Mouse (Mus musculus) small intestine, adult 2 months (tissue): Measurements from ENCODE around the gene Axl. TPM values are rescaled to one million over a fixed set of nuclear protein-coding genes. Genes with fewer than 3 reads are reported as not detected.

ENCODE experiments used
- H3K27ac ChIP-seq: fragments of 200-500 bp; 2 replicates; pipeline ENCODE4 v1.5.1; 2012; ENCODE audit warnings: low read depth, low read length, control low read depth, inconsistent platforms; ENCODE audit not compliant: insufficient read depth
- H3K27me3 ChIP-seq: fragments of 200-500 bp; 2 replicates; pipeline ENCODE4 v1.6.1; 2012; ENCODE audit warnings: mild to moderate bottlenecking, moderate library complexity, low read length, inconsistent platforms; ENCODE audit not compliant: control insufficient read depth, insufficient read depth
- H3K36me3 ChIP-seq: fragments of 200-500 bp; 2 replicates; pipeline ENCODE4 v1.6.1; 2012; ENCODE audit warnings: mild to moderate bottlenecking, low read length, control low read depth, inconsistent platforms; ENCODE audit not compliant: control insufficient read depth, insufficient read depth
- H3K4me1 ChIP-seq: fragments of 200-500 bp; 2 replicates; pipeline ENCODE4 v1.6.1; 2012; ENCODE audit warnings: low read length, inconsistent platforms, mixed read lengths; ENCODE audit not compliant: control insufficient read depth, insufficient read depth, insufficient read length
- H3K4me3 ChIP-seq: fragments of 200-500 bp; 2 replicates; pipeline ENCODE4 v1.5.1; 2012; ENCODE audit warnings: low read depth, mild to moderate bottlenecking, control low read depth, inconsistent platforms, low read length, moderate library complexity
- CTCF ChIP-seq: fragments of 200-500 bp; IDR thresholded peaks from 2 replicates; pipeline ENCODE4 v1.5.1; 2012; ENCODE audit warnings: low read depth, mild to moderate bottlenecking, control low read depth, inconsistent platforms, low read length, moderate library complexity, mixed read lengths; ENCODE audit not compliant: insufficient replicate concordance, insufficient read length; ENCODE audit errors: extremely low read depth
- POLR2A ChIP-seq: fragments of 200-500 bp; IDR thresholded peaks from 2 replicates; pipeline ENCODE4 v1.6.1; 2012; ENCODE audit warnings: low read depth, mild to moderate bottlenecking, control low read depth, inconsistent platforms, low read length, moderate library complexity
- WGBS: fragments of 180-500 bp; shearing (Covaris S2); methylation state at CpG from one replicate; pipeline ENCODE4 v1.1.7; 2018; 5-methylcytosine and 5-hydroxymethylcytosine counted together
- polyA plus RNA-seq: library from polyadenylated mRNA; depleted of rRNA; stranded (reverse); fragments of >200 nt; gene quantifications from 2 replicates; pipeline ENCODE4 v1.2.3, GENCODE M21; 2012; rRNA removed

Axl gene
- 13.2 and 14.4 TPM in 2 replicates for polyA plus RNA-seq

- Histone ChIP-seq H3K27me3 (no peaks in the 10 kb centered on the region; the same call in 1 of the 2 replicates), H3K4me3 (peak within 1 kb of the TSS; percentile 69), H3K27ac (peak within 1 kb of the TSS; percentile 49), H3K36me3 (no peaks in the 10 kb centered on the region), H3K4me1 (no peaks in the 10 kb centered on the region; the same call in 1 of the 2 replicates)
- no peak for TF ChIP-seq CTCF
- no peak; the same call in 1 of the 2 replicates for TF ChIP-seq POLR2A
- WGBS: 4% methylated on average over 30 of the region's 30 CpGs
These were observed at the start of gene Axl for GRCm38 (mm10) chr7:25788220-25789128. Gene Axl, minus strand, starts transcription at chr7:25788705.

- Histone ChIP-seq H3K4me3 (no peak overlapping the region), H3K4me1 (peaks cover 3% of the 10 kb centered on the region; the same call in 1 of the 2 replicates), H3K36me3 (no peaks in the 10 kb centered on the region), H3K27me3 (no peaks in the 10 kb centered on the region), H3K27ac (peak overlapping the region; percentile 50)
- TF ChIP-seq POLR2A (no peak), CTCF (no peak)
- WGBS: 73% methylated on average over 10 of the region's 10 CpGs
These were observed 46.8 kb upstream of the Axl start for GRCm38 (mm10) chr7:25835188-25835891.

GRCm38 (mm10) chr7:25831557-25832530 is 43.3 kb upstream of the Axl start:
- Histone ChIP-seq H3K27me3 (no peaks in the 10 kb centered on the region), H3K4me3 (no peak overlapping the region), H3K27ac (no peak overlapping the region), H3K4me1 (peaks cover 2% of the 10 kb centered on the region), H3K36me3 (no peaks in the 10 kb centered on the region)
- TF ChIP-seq POLR2A (no peak), CTCF (no peak)
- WGBS: 40% methylated on average over 10 of the region's 10 CpGs

GRCm38 (mm10) chr7:25830251-25830650 is 41.7 kb upstream of the Axl start:
- H3K4me3 ChIP-seq: no peak overlapping the region
- H3K27ac ChIP-seq: no peak overlapping the region
- TF ChIP-seq CTCF (no peak), POLR2A (no peak)
- H3K27me3 ChIP-seq: no peaks in the 10 kb centered on the region
- peaks cover 14% of the 10 kb centered on the region for H3K4me1 ChIP-seq
- 81% methylated on average over 2 of the region's 2 CpGs for WGBS
- H3K36me3 ChIP-seq: no peaks in the 10 kb centered on the region

- TF ChIP-seq POLR2A: no peak
- no peak for TF ChIP-seq CTCF
- Histone ChIP-seq H3K36me3 (no peaks in the 10 kb centered on the region), H3K27ac (peak overlapping the region; percentile 64), H3K4me1 (peaks cover 18% of the 10 kb centered on the region), H3K4me3 (no peak overlapping the region), H3K27me3 (no peaks in the 10 kb centered on the region)
- 2% methylated on average over 3 of the region's 3 CpGs for WGBS
These were observed 38.7 kb upstream of the Axl start for GRCm38 (mm10) chr7:25827199-25827598.

- 29% methylated on average over 6 of the region's 6 CpGs for WGBS
- no peaks in the 10 kb centered on the region for H3K27me3 ChIP-seq
- no peak for TF ChIP-seq CTCF
- no peak for TF ChIP-seq POLR2A
These were observed 37.5 kb upstream of the Axl start for GRCm38 (mm10) chr7:25826029-25826428.

GRCm38 (mm10) chr7:25825043-25825442 is 36.5 kb upstream of the Axl start:
- no peaks in the 10 kb centered on the region for H3K27me3 ChIP-seq
- 25% methylated on average over 9 of the region's 9 CpGs for WGBS
- peak overlapping the region; percentile 60 for H3K27ac ChIP-seq
- H3K4me1 ChIP-seq: peaks cover 18% of the 10 kb centered on the region
- TF ChIP-seq CTCF (no peak), POLR2A (no peak)
- H3K36me3 ChIP-seq: no peaks in the 10 kb centered on the region
- H3K4me3 ChIP-seq: no peak overlapping the region

More at GRCm38 (mm10) chr7:25826029-25826428, 37.5 kb upstream of the Axl start:
- H3K27ac ChIP-seq: peak overlapping the region; percentile 68
- peaks cover 18% of the 10 kb centered on the region for H3K4me1 ChIP-seq
- no peak overlapping the region for H3K4me3 ChIP-seq
- no peaks in the 10 kb centered on the region for H3K36me3 ChIP-seq
